18 mouse cellular contexts compared by ENCODE assay signal in genomic region chr9:122305302-122305701, GRCm38 (mm10). TPM values are rescaled to one million over a fixed set of nuclear protein-coding genes. Genes with fewer than 3 reads are reported as not detected.
DNase-seq lines count a peak whose midpoint lies in the region; ATAC-seq and TF ChIP-seq lines count a peak whose summit lies in the region.
"Had no signal": no experiment of that assay in that cellular context is flagged by ENCODE, and none has a peak within 500 bp of the region (broad histone marks: within the 10 kb centered on the region; RNA-seq: fewer than 3 reads in every experiment).

No protein-coding gene starts in this region.

- ATAC-seq in liver, postnatal 0 days: peak; percentile 31; the same call in 1 of the 2 replicates
- peak; percentile 77 to 97 for ATAC-seq in hematopoietic stem cell, adult 5-6 weeks (replicated peaks in 1 of 2; ENCODE audit: insufficient read depth in 1 of 2, low FRiP score in 2 of 2, low TSS enrichment in 1 of 2, low read depth in 1 of 2, poor library complexity in 2 of 2, severe bottlenecking in 2 of 2)
- ATAC-seq: forebrain, embryonic 13.5 days; forebrain, postnatal 0 days; hindbrain, embryonic 16.5 days; inflammation-experienced regulatory T-cells, adult 6 months had no signal

- H3K9me3 ChIP-seq in liver, postnatal 0 days (ENCODE audit: low read length): no peaks in the 10 kb centered on the region
- H3K9me3 ChIP-seq: embryonic facial prominence, embryonic 10.5 days; forebrain, embryonic 13.5 days; heart, embryonic 12.5 days; hindbrain, embryonic 12.5 days had no signal

- peak; percentile 25 for DNase-seq in adrenal gland, adult 2 months
- no peak for DNase-seq in adrenal gland, postnatal 10 days
- DNase-seq in liver, postnatal 0 days: peak; percentile 29
- DNase-seq in liver: no peak
- DNase-seq in kidney, adult 9 months: no peak
- no peak for DNase-seq in cerebellum, adult 9-10 months
- DNase-seq: cerebellum, adult 11-12 months; cerebellum, adult 9-11 months; cerebellum, postnatal 36 days; forebrain, postnatal 0 days; gastrocnemius, postnatal 36 days had no signal

- H3K27me3 ChIP-seq in liver, postnatal 0 days (ENCODE audit: insufficient read depth, low read length): no peaks in the 10 kb centered on the region
- H3K27me3 ChIP-seq: forebrain, embryonic 13.5 days; heart, embryonic 12.5 days; hindbrain, embryonic 12.5 days had no signal

- H3K27ac ChIP-seq in liver, postnatal 0 days (ENCODE audit: low read depth): no peak overlapping the region
- H3K27ac ChIP-seq: embryonic facial prominence, embryonic 10.5 days; forebrain, embryonic 13.5 days; hindbrain, embryonic 12.5 days had no signal

- no peaks in the 10 kb centered on the region for H3K36me3 ChIP-seq in liver, postnatal 0 days (replicated peaks; ENCODE audit: insufficient read depth, low read length)
- H3K36me3 ChIP-seq: embryonic facial prominence, embryonic 10.5 days; heart, embryonic 12.5 days; hindbrain, embryonic 12.5 days had no signal

- TF ChIP-seq CTCF in liver, postnatal 0 days (IDR thresholded peaks at IDR 0.05; ENCODE audit: low read depth): no peak

- H3K4me3 ChIP-seq in liver, postnatal 0 days (ENCODE audit: low read depth, low read length): no peak overlapping the region
- H3K4me3 ChIP-seq: embryonic facial prominence, embryonic 10.5 days; forebrain, embryonic 13.5 days; heart, embryonic 12.5 days; hindbrain, embryonic 12.5 days had no signal

- WGBS in liver, postnatal 0 days (ENCODE audit: insufficient replicate concordance): 66% methylated on average over 3 of the region's 3 CpGs

- H3K9ac ChIP-seq in liver, postnatal 0 days (replicated peaks): no peak overlapping the region
- H3K9ac ChIP-seq: forebrain, embryonic 13.5 days; forebrain, postnatal 0 days; heart, embryonic 12.5 days; hindbrain, embryonic 12.5 days had no signal

- no peak for TF ChIP-seq EP300 in liver, postnatal 0 days (IDR thresholded peaks at IDR 0.05; ENCODE audit: low read depth)

- no peak overlapping the region for H3K4me2 ChIP-seq in liver, postnatal 0 days (ENCODE audit: low read depth, low read length)
- H3K4me2 ChIP-seq: forebrain, embryonic 13.5 days; heart, embryonic 12.5 days; hindbrain, embryonic 12.5 days had no signal

- no peaks in the 10 kb centered on the region for H3K4me1 ChIP-seq in liver, postnatal 0 days (ENCODE audit: insufficient read depth)
- H3K4me1 ChIP-seq: forebrain, embryonic 13.5 days had no signal

RNA-seq across cellular contexts. Expression of gene Ano10, which starts 11.1 kb away (rescaled TPM):
- total RNA-seq in adrenal gland, adult 2 months (2021): 100 to 1,000 TPM in 1 of 2 experiments, 10 to 100 TPM in 1; 71.6 to 102 TPM
- 74.0 and 75.6 TPM in 2 replicates for polyA plus RNA-seq in adrenal gland, adult 2 months (2012; rRNA removed)
- total RNA-seq in adrenal gland, postnatal 10 days (2021): 10 to 100 TPM; 50.7 to 58.8 TPM
- 13.7 and 14.2 TPM in 2 replicates for polyA plus RNA-seq in liver, postnatal 0 days (2015; fragmentation: Nextera tagmentation; extraction: Ambion mirVana)
- total RNA-seq in hematopoietic stem cell, adult 5-6 weeks (2017): 18.2 and 23.4 TPM in 2 replicates

RNA-seq across cellular contexts. Expression of gene Abhd5, which starts 46.1 kb away (rescaled TPM):
- 100 to 1,000 TPM in 1 of 2 experiments, 10 to 100 TPM in 1; 90.4 to 137 TPM for total RNA-seq in adrenal gland, adult 2 months (2021)
- polyA plus RNA-seq in adrenal gland, adult 2 months (2012; rRNA removed): 14.7 and 17.6 TPM in 2 replicates
- total RNA-seq in adrenal gland, postnatal 10 days (2021): 10 to 100 TPM; 65.3 to 82.8 TPM
- 22.3 and 25.4 TPM in 2 replicates for polyA plus RNA-seq in liver, postnatal 0 days (2015; fragmentation: Nextera tagmentation; extraction: Ambion mirVana)
- 20.3 and 41.7 TPM in 2 replicates for total RNA-seq in hematopoietic stem cell, adult 5-6 weeks (2017)

Comparison
In these comparisons a context has a peak if more than half of its experiments do, and no peak if none do; other contexts are left out.
1. DNase-seq: peak in adrenal gland, adult 2 months (single experiment) and liver, postnatal 0 days (single experiment); none in adrenal gland, postnatal 10 days (single experiment), liver (single experiment), kidney, adult 9 months (single experiment) and cerebellum, adult 9-10 months (single experiment).